Mouse (Mus musculus): ENCODE results near the gene Hist1h3i. TPM values are rescaled to one million over a fixed set of nuclear protein-coding genes. Genes with fewer than 3 reads are reported as not detected.
"Not testable (repeated sequence)": the region's sequence is repeated elsewhere in the genome, so short reads cannot be mapped to it uniquely, and the experiment has no call there.

Hist1h3i gene
- polyA plus RNA-seq, 1 experiment from 2014 or later = 178 TPM

DNA sequence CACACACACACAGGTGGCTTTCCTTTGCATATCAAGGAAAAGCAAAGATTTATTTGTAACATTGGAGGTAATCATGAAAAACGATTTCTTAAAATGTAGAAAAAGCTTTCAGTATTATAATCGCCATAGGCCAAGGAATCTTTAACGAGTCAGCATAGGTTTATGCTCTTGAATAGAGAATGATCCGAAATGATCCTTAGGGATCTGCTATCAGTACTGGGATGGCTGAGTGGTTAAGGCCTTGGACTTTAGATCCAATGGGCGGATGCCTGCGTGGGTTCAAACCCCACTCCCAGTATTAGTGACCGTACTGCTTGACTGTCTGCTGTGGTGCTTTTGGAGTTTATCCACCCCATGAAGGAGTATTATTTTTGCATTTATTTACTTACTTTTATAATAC lies 12.4 kb upstream of the Hist1h3i start:
- H3K27ac ChIP-seq (replicated peaks) = no peak overlapping the region
- no peak overlapping the region for H3K4me3 ChIP-seq (replicated peaks)
- H3K9me3 ChIP-seq (replicated peaks) = no peaks in the 10 kb centered on the region
- no peaks in the 10 kb centered on the region for H3K27me3 ChIP-seq
- ATAC-seq (ENCODE audit: insufficient read depth) = no peak
- peaks cover 5% of the 10 kb centered on the region for H3K4me1 ChIP-seq (replicated peaks)
- WGBS (ENCODE audit: insufficient replicate concordance) = 78% methylated on average over 7 of the region's 7 CpGs
- no peak overlapping the region for H3K9ac ChIP-seq
- H3K4me2 ChIP-seq = no peak overlapping the region
- H3K36me3 ChIP-seq (replicated peaks) = no peaks in the 10 kb centered on the region

DNA sequence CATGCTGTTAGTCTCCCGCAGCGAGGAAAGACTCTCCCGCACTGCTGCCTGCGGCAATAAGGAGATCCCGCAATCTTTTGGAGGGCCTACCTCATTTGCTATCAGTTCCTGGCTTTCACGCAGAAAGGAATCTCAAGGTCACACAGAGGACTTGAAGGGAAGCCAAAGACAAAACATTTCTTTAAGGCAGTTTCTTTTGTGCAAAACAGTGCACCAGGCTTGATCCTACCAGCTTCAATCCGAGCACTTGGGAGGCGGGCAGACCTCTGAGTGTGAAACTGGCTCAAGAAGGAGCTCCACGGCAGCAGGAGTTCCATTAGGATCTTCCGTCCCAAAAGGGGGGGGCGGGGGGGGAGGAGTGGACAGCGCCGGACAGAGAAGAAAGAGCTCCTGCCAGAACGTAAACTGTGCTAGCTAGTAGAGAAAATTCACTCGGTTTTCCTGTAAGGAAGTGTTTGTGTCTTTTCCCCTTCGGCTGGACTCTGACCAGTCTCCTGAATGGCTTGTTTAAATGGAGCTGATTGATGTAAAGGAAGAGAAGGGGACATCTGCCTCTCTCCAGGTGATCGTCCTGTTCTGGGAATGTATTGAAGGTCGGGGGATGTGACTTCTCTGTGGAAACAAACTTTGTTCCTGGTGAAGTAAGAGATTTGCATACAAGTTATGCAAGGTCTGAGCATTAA lies 7.6 kb upstream of the Hist1h3i start:
- Histone ChIP-seq H3K9ac (no peak overlapping the region), H3K36me3 (replicated peaks) (no peaks in the 10 kb centered on the region), H3K9me3 (replicated peaks) (no peaks in the 10 kb centered on the region), H3K4me2 (peak overlapping the region; percentile 48), H3K4me1 (replicated peaks) (peaks cover 30% of the 10 kb centered on the region), H3K27ac (replicated peaks) (no peak overlapping the region), H3K27me3 (no peaks in the 10 kb centered on the region), H3K4me3 (replicated peaks) (no peak overlapping the region)
- ATAC-seq (ENCODE audit: insufficient read depth) = no peak
- WGBS (ENCODE audit: insufficient replicate concordance) = 32% methylated on average over 18 of the region's 18 CpGs

DNA sequence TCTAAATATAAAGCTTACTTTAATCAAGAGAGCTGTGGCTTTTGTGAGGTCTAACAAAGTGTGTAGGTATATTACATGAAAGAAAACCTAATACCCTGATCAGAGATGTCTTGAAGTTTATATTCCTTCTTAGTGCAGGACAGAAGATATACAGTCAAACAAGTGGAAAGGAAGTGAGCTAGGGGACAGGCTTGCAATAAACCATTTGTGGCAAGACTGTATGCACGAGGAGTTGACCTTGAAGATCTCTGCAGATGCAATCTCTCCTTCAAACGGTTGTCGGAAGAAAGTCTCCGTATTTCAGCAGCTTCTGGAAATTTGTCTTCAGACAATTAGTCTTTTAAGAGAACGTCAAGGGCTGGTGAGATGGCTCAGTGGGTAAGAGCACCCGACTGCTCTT lies 6.8 kb upstream of the Hist1h3i start:
- no peak overlapping the region for H3K9ac ChIP-seq
- peaks cover 37% of the 10 kb centered on the region for H3K4me1 ChIP-seq (replicated peaks)

DNA sequence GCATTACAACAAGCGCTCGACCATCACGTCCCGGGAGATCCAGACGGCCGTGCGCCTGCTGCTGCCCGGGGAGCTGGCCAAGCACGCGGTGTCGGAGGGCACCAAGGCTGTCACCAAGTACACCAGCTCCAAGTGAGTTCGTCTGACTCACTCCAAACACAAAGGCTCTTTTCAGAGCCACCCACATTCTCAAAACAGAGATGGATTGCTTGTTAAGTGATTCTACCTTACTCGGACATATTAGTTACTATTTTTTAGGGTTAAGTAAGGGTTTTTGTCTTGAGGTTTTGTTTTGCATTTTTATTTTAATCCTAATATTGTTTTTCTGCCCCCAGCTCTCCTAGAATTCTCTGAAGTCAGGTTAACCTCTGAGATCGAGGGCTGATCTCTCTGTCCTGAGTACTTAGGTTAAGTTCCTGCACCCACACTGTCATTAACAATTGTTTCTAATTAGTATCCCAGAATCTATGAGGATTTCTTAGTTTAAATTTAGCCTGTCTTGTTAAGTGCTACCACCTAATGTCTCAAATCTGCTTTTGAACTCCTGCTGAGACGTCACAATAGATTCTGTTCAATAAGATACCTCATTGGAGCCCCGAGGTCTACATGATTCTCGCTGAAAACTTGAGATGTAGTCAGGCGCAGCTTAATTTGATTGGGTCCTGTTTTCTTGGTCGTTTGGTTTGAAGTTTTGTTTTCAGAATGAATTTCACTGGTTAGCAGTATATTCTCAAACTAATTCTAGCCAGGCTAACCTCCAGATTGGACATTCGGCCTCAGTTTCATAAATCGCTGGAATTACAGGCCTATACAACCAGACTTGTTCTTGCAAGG lies 4.8 kb upstream of the Hist1h3i start:
- peak overlapping the region; percentile 73 for H3K4me2 ChIP-seq
- H3K4me1 ChIP-seq (replicated peaks) = peaks cover 50% of the 10 kb centered on the region
- WGBS (ENCODE audit: insufficient replicate concordance) = 14% methylated on average over 18 of the region's 21 CpGs
- no peaks in the 10 kb centered on the region for H3K9me3 ChIP-seq (replicated peaks)
- peak overlapping the region; percentile 65 for H3K9ac ChIP-seq
- H3K36me3 ChIP-seq (replicated peaks) = no peaks in the 10 kb centered on the region
- peak overlapping the region; percentile 100 for H3K27ac ChIP-seq (replicated peaks)
- peak; percentile 23 for ATAC-seq (ENCODE audit: insufficient read depth)
- H3K4me3 ChIP-seq (replicated peaks) = peak overlapping the region; percentile 50
- H3K27me3 ChIP-seq = no peaks in the 10 kb centered on the region

More for the DNA sequence above, 6.8 kb upstream of the Hist1h3i start:
- 0 out of 2 replicates have a peak overlapping the region, but pooled peaks have one; percentile 2 for H3K4me2 ChIP-seq
- no peak for ATAC-seq (ENCODE audit: insufficient read depth)
- peak overlapping the region; percentile 100 for H3K27ac ChIP-seq (replicated peaks)
- H3K36me3 ChIP-seq (replicated peaks) = no peaks in the 10 kb centered on the region
- H3K4me3 ChIP-seq (replicated peaks) = no peak overlapping the region
- 48% methylated on average over 6 of the region's 6 CpGs for WGBS (ENCODE audit: insufficient replicate concordance)
- H3K27me3 ChIP-seq = no peaks in the 10 kb centered on the region
- no peaks in the 10 kb centered on the region for H3K9me3 ChIP-seq (replicated peaks)

DNA sequence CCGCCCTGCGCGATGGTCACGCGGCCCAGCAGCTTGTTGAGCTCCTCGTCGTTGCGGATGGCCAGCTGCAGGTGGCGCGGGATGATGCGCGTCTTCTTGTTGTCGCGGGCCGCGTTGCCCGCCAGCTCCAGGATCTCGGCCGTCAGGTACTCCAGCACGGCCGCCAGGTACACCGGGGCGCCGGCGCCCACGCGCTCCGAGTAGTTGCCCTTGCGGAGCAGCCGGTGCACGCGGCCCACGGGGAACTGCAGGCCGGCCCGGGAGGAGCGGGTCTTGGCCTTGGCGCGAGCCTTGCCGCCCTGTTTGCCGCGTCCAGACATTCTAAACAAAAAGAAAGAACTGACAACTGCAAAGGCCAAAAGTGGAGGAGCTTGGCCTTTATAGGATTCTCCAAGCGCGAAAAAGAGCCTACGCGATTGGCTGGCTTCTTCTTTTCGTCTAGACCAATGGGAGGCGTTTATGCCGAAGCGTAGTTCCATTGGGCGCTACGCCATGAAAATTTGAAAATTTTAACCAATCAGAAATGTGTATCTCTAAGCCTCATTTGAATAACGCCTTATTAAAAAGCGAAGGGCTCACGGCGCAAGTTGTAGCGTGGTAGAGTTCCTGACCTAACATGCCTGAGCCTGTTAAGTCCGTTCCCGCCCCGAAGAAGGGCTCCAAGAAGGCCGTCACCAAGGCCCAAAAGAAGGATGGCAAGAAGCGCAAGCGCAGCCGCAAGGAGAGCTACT lies 3.9 kb upstream of the Hist1h3i start, which contains the start of the genes Hist1h2an and Hist1h2bp:
Hist1h2an (minus strand) TSS at position 320 of the 731 bp plus-strand sequence.
Hist1h2bp (plus strand) TSS at position 563 of the 731 bp plus-strand sequence.
- Histone ChIP-seq H3K4me2 (peak within 1 kb of the TSS; percentile 73), H3K4me3 (replicated peaks) (peak within 1 kb of the TSS; percentile 50), H3K27ac (replicated peaks) (peak within 1 kb of the TSS; percentile 100), H3K4me1 (replicated peaks) (peaks cover 57% of the 10 kb centered on the region), H3K9ac (peak within 1 kb of the TSS; percentile 65)
- not testable (repeated sequence) for H3K9me3 ChIP-seq (replicated peaks); H3K36me3 ChIP-seq (replicated peaks); H3K27me3 ChIP-seq
- WGBS (ENCODE audit: insufficient replicate concordance) = under 1% methylated on average over 37 of the region's 63 CpGs
- ATAC-seq (ENCODE audit: insufficient read depth) = peak; percentile 85

DNA sequence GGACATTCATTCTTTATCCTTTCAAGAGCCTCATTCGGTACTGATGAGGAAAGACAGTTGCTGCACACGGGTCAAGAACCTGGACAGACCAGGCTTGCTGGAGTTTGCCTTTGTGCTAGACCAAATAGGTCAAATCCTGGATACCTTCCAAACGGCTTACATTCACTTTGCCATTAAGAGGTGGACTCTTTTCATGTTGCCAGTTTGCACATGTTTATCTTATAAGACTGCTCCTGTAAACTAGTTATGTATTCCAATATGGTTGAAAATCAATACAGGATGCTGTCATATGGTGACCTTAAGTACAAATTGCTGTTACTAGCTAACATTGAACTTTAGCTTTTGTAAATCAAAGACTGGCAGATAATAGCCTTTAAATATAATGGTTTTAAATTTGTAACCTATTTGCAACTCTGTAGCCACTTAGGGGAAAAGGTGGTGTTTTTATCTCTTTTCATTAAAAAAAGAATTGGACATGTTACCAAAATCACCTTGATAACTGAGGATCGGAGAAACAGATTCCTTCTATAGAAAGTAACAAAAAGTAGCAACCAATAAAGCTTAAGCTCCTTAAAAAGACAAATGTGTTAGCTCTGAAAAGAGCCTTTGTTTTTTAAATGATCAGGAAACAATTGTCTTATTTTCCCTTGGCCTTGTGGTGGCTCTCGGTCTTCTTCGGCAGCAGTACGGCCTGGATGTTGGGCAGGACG lies 3.2 kb upstream of the Hist1h3i start:
- H3K4me1 ChIP-seq (replicated peaks) = peaks cover 61% of the 10 kb centered on the region
- peak overlapping the region; percentile 100 for H3K27ac ChIP-seq (replicated peaks)
- no peaks in the 10 kb centered on the region for H3K27me3 ChIP-seq
- peak overlapping the region; percentile 58 for H3K9ac ChIP-seq
- WGBS (ENCODE audit: insufficient replicate concordance) = 3% methylated on average over 8 of the region's 8 CpGs
- H3K9me3 ChIP-seq (replicated peaks) = no peaks in the 10 kb centered on the region
- H3K4me2 ChIP-seq = peak overlapping the region; percentile 73
- peak overlapping the region; percentile 50 for H3K4me3 ChIP-seq (replicated peaks)
- H3K36me3 ChIP-seq (replicated peaks) = no peaks in the 10 kb centered on the region
- no peak for ATAC-seq (ENCODE audit: insufficient read depth)

DNA sequence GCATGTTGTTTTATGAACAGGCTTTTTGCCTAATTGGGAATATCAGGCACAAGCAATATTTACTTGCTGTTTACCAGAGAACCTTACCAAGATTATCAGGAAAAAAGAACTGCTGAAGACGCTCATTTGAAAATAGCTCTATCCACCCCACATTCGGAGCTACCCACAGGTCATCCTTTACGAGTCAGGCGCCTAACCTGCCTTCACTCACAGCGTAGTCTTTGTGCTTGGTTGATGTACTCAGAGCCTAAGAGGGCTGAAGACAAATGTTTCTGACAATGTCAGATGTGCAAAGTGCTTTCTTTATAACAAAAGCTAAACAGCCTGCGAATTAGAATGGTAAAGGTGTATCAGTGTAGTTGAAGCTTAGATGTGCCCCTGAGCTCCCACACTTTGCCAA lies 1.1 kb upstream of the Hist1h3i start:
- ATAC-seq (ENCODE audit: insufficient read depth) = no peak
- Histone ChIP-seq H3K9me3 (replicated peaks) (no peaks in the 10 kb centered on the region), H3K4me1 (replicated peaks) (peaks cover 60% of the 10 kb centered on the region), H3K4me2 (peak overlapping the region; percentile 73), H3K27me3 (no peaks in the 10 kb centered on the region), H3K27ac (replicated peaks) (peak overlapping the region; percentile 100), H3K4me3 (replicated peaks) (peak overlapping the region; percentile 53; the same call in 1 of the 2 replicates), H3K9ac (peak overlapping the region; percentile 59), H3K36me3 (replicated peaks) (no peaks in the 10 kb centered on the region)
- 52% methylated on average over 6 of the region's 6 CpGs for WGBS (ENCODE audit: insufficient replicate concordance)

DNA sequence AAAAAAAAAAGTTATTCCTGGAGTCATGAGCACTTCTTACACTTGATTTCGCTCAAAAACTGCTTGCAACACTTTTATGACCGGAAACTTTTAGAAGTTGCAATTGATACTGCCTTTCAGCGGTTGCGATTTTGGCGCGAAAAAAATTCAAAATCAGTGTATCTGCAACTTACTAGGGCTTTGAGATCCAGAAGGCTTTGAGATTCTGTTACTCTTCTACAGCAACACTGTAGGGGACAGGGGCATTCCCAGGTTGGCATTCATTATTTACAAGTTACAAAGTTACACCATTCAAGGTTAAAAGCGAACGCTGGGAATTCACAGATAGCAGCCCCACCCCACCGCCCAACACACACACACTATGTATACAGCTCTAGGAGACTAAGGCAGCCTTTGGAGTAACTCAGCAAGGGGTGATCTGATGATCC lies 578 bp upstream of the Hist1h3i start:
- 2% methylated on average over 9 of the region's 9 CpGs for WGBS (ENCODE audit: insufficient replicate concordance)
- H3K27ac ChIP-seq (replicated peaks) = peak overlapping the region; percentile 100
- H3K4me2 ChIP-seq = peak overlapping the region; percentile 73
- H3K4me3 ChIP-seq (replicated peaks) = peak overlapping the region; percentile 53
- no peaks in the 10 kb centered on the region for H3K36me3 ChIP-seq (replicated peaks)
- H3K9me3 ChIP-seq (replicated peaks) = no peaks in the 10 kb centered on the region
- no peaks in the 10 kb centered on the region for H3K27me3 ChIP-seq
- H3K9ac ChIP-seq = peak overlapping the region; percentile 59
- no peak for ATAC-seq (ENCODE audit: insufficient read depth)
- H3K4me1 ChIP-seq (replicated peaks) = peaks cover 56% of the 10 kb centered on the region

DNA sequence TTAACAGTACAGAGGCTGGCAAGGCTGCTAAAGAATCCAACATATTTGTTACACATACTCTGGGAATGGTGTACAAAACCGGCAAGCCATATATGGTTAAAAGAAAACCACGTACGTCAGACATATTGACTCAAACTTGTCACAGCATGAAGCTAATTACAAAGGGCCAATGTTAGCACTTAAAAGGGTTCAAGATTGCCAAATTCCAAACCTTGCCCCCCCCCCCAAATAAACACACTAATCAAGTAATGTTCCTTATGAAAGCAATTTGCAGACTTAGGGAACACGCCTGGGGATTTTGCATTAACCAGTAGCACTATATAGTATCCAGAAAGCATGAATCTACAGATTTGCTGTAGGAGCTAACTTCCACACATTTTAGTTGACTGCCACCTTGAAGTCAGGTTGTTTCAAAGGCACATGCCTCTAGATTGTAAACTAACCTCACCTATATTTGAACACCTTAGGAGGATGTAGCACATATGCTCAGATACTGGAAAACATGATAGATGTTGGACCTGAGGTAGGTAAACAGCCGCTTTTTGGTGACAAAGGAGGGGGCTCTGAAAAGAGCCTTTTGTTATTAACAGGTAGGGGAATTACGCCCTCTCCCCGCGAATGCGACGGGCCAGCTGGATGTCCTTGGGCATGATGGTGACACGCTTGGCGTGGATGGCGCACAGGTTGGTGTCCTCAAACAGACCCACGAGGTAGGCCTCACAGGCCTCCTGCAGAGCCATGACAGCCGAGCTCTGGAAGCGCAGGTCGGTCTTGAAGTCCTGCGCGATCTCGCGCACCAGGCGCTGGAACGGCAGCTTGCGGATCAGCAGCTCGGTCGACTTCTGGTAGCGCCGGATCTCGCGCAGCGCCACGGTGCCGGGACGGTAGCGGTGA lies 562 bp downstream of the Hist1h3i start:
- under 1% methylated on average over 21 of the region's 35 CpGs for WGBS (ENCODE audit: insufficient replicate concordance)
- ATAC-seq (ENCODE audit: insufficient read depth) = peak; percentile 5

DNA sequence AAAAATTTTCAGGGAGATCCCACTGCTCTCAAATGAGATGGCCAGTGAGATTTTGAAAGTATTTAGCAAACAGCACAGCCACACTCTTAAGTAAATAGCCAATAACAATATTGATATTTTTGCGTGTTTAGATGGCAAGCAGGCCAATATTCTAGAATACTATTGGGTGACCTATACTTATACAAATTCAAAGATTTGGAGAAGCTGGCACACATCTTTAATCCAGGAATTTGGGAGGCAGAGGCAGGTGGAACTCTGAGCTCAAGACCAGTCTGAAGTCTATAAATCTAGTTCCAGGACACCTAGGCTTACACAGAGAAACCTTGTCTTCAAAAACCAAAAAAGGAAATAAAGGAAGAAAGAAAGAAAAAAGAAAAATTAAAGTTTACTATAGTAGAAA lies 1.5 kb downstream of the Hist1h3i start:
- Histone ChIP-seq H3K4me1 (replicated peaks) (peaks cover 62% of the 10 kb centered on the region), H3K27ac (replicated peaks) (peak overlapping the region; percentile 100), H3K4me3 (replicated peaks) (peak overlapping the region; percentile 32), H3K4me2 (peak overlapping the region; percentile 79), H3K36me3 (replicated peaks) (no peaks in the 10 kb centered on the region), H3K9me3 (replicated peaks) (no peaks in the 10 kb centered on the region), H3K27me3 (no peaks in the 10 kb centered on the region), H3K9ac (no peak overlapping the region)
- ATAC-seq (ENCODE audit: insufficient read depth) = no peak
- 78% methylated on average over 1 of the region's 1 CpGs for WGBS (ENCODE audit: insufficient replicate concordance)

More for the DNA sequence above, 562 bp downstream of the Hist1h3i start:
- peak overlapping the region; percentile 73 for H3K4me2 ChIP-seq
- H3K36me3 ChIP-seq (replicated peaks); H3K9me3 ChIP-seq (replicated peaks); H3K27me3 ChIP-seq: not testable (repeated sequence)
- peaks cover 52% of the 10 kb centered on the region for H3K4me1 ChIP-seq (replicated peaks)
- peak overlapping the region; percentile 70 for H3K9ac ChIP-seq
- H3K4me3 ChIP-seq (replicated peaks) = peak overlapping the region; percentile 53
- peak overlapping the region; percentile 100 for H3K27ac ChIP-seq (replicated peaks)

Measured in liver, embryonic 15.5 days (tissue).